Mouse (Mus musculus) CH12.LX (cell line): ENCODE measurements at regions not wholly inside any gene's neighbourhood (a gene's known extent, or its start where the extent isn't known, plus 50 kb on each side); places are given as distances from the start of the nearest gene placed in this dataset.

Experiments
- CHD1 ChIP-seq: IDR thresholded peaks from 2 replicates; pipeline ENCODE4 v1.6.1; 2012; ENCODE audit warnings: low read depth, low read length, improper control_type of control experiment, inconsistent platforms
- POLR2A ChIP-seq: IDR thresholded peaks from 2 replicates; pipeline ENCODE4 v1.6.1; 2011; ENCODE audit warnings: low read depth, mild to moderate bottlenecking, improper control_type of control experiment, low read length
- RCOR1 ChIP-seq: conservative IDR thresholded peaks from 2 replicates; pipeline ENCODE4 v1.6.1; 2012; ENCODE audit warnings: low read depth, mild to moderate bottlenecking, inconsistent platforms, low read length, improper control_type of control experiment

DNA sequence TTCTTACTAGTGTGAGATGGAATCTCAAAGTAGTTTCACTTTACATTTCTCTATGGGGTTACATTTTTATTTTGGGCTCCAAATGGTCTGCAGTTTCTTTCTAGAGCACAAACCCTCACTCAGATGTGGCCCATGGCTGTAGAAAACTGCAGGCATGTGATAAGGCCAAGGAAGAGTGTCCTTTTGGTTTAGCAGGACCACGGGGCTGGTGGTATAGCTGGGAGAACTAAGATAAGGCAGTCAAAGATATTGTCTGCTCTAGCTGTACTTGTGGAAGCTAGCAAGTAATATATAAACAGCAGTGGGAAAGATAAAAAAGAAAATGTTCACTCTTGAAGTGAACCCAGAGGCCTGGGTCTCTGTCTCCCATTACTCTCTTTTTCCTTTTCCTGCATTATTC is 166.9 kb downstream of the Gm8797 start:
- TF ChIP-seq RCOR1 = no peak
- no peak for TF ChIP-seq CHD1
- no peak for TF ChIP-seq POLR2A
